Mouse (Mus musculus) right cerebral cortex, postnatal 25 days (tissue): ENCODE data around the gene Sync.

Experiments used
- DNase-seq: peaks from one replicate; pipeline ENCODE4 v3.0.0; 2022

The Sync gene

GRCm38 (mm10) chr4:129307936-129308335, 20.5 kb downstream of the Sync start:
- no peak for DNase-seq

- no peak for DNase-seq
These were observed 26.5 kb downstream of the Sync start for GRCm38 (mm10) chr4:129313886-129314285.

DNA sequence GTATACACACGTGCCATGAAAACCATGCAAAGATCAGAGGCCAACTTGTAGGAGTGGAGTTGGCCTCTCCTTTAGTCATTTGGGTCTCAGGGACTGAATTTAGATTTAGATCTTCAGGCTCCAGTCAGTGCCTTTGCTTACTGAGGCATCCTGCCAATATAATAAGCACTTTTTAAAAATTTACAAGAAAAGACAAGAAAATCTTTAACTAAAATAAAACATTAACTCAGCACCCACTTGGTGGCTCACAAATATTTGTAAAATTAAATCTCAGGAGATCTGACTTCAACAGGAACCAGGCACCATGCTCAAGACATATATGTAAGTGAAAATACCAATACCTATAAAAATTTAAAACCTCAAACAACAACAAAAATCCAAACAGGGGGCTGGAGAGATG, 33.5 kb downstream of the Sync start:
- DNase-seq: no peak

GRCm38 (mm10) chr4:129322042-129322441, 34.6 kb downstream of the Sync start:
- DNase-seq: no peak

- no peak for DNase-seq
These were observed 36.1 kb downstream of the Sync start for GRCm38 (mm10) chr4:129323491-129323890.

DNA sequence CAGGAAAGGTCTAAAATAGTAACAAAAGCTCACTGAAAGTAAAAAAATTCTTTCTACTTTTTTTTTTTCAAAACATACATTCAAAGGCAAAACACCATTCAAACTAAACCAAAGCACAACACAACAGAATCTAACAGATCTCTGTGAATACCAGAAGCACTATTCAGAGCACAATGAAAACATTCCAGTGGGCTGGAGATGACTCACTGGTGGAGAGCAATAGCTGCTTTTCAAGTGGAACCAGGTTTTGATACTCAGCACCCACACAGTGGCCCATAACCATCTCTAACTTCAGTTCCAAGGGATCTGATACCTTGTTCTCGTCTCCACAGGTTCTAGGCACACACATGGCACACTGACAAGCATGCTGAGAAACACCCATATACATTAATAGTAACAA, 37.3 kb downstream of the Sync start:
- no peak for DNase-seq

- no peak for DNase-seq
These were observed 38.8 kb downstream of the Sync start for GRCm38 (mm10) chr4:129326191-129326590.

DNA sequence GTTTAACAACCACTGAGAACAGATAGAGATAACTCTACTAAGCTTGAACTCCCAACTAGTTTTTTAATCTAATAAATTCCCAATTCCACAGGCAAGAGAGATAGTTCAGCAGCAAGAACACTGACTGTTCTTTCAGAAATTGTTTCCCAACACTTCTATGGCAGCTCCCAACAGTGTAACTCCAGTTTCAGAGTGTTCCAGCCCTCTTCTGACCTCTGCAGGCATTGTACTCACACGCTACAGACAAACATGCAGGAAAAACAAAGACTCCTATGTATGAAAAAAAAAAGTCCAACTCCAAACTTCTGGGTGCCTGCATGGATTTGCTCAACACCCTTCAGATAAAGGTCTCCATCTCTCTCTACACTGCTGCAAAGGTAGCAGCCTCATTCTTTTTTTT, 45.4 kb downstream of the Sync start:
- no peak for DNase-seq

DNA sequence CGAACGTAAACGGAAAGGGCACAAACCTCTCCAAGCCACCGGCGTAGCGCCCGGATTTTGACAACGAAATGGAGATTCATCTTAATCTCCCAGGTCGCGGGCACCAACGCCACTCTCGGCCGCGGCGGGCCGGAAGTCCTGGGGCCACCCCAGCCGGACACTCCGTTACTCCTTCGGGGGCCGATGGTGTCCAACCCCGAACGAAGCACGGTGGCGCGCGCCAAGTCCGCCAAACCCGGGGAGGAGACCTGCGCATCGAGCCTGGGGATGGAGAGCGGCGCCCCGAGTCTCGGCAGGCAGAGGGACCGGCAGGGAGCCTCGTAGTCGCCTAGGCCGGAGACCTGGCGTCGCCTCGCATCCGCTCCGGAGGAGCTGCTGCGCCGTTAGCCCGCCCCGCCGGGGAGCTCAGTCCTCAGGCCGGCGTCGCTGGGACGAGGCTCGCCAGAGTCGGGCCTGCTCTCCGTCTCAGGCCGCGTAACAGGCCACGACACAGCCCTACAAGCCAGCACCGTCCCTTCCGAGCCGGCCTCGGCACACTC, 47.3 kb downstream of the Sync start:
- DNase-seq: no peak

DNA sequence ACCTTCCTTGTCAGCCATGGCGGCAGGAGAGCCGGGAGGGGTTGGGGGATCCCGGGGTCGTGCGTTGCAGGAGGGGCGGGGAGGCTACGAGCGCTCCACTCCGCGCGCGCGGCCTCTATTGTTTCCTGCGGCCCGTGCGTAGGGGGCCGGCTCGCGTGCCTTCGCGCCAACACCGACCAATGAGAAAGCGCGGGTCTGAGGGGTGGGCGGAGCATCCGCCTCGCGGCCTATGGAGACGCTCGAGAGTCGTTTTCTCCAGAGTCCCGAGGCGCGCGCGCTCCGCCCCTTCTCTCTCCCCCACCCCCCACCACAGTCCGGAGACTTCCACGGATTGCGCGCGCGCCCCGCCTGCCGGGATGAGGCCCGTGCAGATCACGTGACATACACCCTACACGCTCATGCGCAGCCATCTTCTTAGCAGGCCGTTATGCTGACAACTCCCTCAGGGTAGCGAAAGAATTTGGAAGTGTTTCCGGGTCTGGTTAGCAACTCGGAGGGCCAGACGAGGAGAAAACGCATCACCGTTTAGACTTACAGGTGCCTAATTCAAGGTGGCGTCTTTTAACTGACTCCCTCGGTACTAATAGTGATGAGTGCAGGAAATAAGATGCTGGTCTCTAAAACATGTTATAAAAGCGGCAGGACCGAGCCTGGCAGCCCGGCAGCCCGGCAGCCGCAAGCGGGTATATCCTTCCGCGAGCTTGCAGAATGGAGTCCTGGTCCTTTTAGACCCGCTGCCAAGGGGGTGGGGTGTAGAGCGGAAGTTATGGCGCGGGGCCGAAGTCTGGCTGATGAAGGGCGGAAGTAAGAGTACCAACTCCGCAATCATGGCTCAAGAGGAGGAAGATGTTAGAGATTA, 48.0 kb downstream of the Sync start, which contains the start of the genes Rbbp4 and Zbtb8os:
TSS of gene Rbbp4 (minus strand) at position 155 of the 859 bp plus-strand sequence.
TSS of gene Zbtb8os (plus strand) at position 480 of the 859 bp plus-strand sequence.
- peak; percentile 97 for DNase-seq

- no peak for DNase-seq
These were observed 48.9 kb downstream of the Sync start for GRCm38 (mm10) chr4:129336291-129336690.

DNA sequence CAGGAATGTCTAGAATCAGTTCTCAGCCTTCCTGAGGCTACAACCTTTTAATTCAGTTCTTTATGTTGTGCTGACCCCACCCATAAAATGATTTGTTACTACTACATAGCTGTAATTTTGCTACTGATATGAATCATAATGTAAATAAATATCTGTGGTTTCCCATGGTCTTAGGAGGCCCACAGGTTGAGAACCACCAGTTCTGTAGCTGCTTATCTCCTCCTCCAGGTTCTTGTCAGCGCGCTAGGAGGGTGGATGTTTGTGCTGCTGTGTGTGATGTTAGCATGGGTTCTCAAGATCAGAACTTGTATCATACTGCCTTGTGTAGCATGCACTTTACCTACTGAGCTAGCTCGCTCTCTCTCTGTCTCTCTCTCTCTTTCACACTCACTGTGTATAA, 52.3 kb downstream of the Sync start:
- DNase-seq: no peak

GRCm38 (mm10) chr4:129341888-129342287, 54.5 kb downstream of the Sync start:
- DNase-seq: no peak

DNA sequence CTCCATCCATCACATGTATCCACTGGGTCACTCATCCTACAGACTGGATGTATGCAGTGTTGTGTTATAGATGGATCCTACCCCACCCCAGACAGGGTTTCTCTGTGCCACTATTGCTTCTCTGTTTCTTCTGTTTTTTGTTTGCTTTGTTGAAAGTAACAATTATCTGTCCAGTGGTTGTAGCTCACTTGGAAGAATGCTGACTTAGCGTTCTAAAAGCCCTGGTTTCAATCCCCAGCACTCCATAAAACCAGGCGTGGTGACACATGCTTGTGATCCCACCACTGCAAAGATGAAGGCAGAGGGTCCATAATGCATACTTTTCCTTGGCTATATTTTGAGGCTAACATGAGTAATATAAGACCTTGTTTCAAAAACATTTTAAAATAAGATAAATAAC, 55.3 kb downstream of the Sync start:
- no peak for DNase-seq

- peak; percentile 44 for DNase-seq
These were observed 59.2 kb downstream of the Sync start for GRCm38 (mm10) chr4:129346481-129347154.

- DNase-seq: peak; percentile 34
These were observed 63.2 kb downstream of the Sync start for GRCm38 (mm10) chr4:129350644-129351043.

GRCm38 (mm10) chr4:129351111-129351510, 63.7 kb downstream of the Sync start:
- DNase-seq: peak; percentile 65

GRCm38 (mm10) chr4:129353176-129353575, 65.8 kb downstream of the Sync start:
- no peak for DNase-seq

GRCm38 (mm10) chr4:129354236-129354635, 66.8 kb downstream of the Sync start:
- DNase-seq: no peak

- no peak for DNase-seq
These were observed 70.3 kb downstream of the Sync start for GRCm38 (mm10) chr4:129357613-129358163.
